Mouse (Mus musculus): ENCODE measurements around the gene Hspb2. TPM values are rescaled to one million over a fixed set of nuclear protein-coding genes. Genes with fewer than 3 reads are reported as not detected.

Gene Hspb2
- total RNA-seq, 2 experiments from 2014 or later = 119 to 133 TPM

DNA sequence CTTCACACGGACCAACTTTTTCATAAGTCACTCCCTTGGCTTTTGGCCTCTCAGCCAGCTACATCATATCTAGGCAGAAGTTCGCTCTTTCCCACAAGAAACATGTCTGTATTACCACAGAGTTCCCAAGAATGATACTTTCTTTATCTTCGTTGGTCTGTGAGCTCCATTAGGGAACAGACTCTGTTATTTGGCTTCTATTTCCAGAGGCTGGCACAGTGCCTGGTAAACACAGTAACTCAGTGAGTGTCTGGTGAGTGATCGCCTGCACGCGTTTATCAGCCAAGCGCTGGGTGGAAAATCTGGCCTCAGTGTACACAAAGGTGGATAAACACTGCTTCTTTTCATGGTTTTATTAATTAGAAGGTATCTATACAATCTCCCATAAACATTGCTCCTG, 28.7 kb downstream of the Hspb2 start:
- intact Hi-C loops (cut with DNase I) = loop anchor here (1.0 kb wide), 1 partner anchor 30 kb away; no protein-coding TSS in a partner anchor
- peak; percentile 90 to 92 for DNase-seq

DNA sequence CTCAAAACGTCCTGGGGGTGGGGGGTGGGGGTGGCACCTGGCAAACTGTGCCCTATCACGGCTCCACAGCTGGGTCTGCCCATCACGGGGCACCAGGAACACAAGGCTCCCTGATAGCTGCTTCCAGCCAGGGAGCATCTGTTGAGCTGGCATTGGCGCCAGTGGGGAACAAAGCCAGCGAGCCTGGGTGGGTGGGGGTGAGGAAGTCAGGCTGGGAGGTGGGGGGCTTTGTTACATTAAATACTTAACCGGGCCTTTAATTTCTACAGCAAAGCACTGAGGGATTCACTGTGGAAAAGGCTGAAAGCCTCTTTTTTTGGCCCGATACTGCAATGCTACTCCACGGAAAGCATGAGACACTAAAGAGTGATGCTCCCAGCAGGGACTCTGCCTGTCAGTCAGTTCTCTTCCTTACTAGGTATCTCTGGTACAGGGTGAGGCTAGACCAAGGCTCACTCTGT, 29.7 kb downstream of the Hspb2 start:
- intact Hi-C loops (cut with DNase I) = no loop called here
- peak; percentile 39 to 55 for DNase-seq

DNA sequence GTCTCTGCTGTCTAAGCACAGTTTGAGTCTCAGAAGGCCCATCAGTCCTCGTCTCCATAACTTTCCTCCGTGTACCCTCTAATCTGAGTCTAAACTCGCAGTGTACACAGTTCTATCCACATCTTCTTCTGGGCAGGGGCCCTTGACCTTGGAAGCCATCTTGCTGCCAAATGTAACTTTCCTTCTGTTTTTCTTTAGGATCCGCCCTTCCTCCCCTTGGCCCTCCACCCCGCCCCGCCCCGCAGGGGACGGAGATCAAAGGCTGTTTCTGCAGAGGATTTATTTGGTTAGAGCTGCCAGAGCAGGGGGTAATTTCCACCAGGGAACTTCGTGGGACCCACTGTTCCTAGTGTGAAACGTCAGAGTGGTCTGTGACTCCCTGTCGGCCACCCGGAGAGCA, 31.1 kb downstream of the Hspb2 start:
- no peak for DNase-seq
- intact Hi-C loops (cut with DNase I) = no loop called here

DNA sequence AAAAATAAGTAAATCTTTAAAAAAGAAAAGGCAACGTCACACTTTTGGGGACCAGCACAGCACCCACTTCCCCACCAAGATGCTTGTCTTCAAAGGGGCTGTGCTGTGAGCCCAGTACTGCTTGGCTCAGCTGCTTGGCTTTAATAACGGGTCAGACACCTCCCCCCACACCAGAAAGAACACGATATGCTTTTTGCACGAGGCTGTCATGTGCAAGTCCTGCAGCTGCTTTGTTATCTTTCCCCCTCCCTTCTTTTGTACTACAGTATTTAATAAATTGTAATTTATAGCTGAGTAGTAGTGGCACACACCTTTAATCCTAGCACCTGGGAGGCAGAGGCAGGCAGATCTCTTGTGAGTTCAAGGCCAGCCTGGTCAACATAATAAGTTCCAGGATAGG, 33.3 kb downstream of the Hspb2 start:
- intact Hi-C loops (cut with DNase I) = no loop called here
- no peak for DNase-seq

DNA sequence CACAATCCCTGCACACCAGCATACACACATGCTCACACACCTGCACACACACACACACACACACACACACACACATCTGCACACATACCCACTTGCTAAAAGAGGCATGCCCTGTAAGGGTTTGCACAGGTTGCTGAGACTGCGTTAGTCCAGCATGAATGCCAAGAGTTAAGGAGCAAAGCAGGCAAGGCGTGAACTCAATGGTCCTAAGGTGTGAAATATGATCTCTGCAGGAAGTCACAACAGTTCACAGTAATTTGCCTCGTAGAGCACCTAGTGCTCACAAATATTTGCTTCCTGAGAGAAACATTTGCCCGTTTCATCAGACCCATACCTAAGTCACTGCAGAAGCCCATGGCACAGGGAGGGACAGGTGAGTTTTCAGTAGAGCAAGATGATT, 38.0 kb downstream of the Hspb2 start:
- intact Hi-C loops (cut with DNase I) = no loop called here
- no peak for DNase-seq

DNA sequence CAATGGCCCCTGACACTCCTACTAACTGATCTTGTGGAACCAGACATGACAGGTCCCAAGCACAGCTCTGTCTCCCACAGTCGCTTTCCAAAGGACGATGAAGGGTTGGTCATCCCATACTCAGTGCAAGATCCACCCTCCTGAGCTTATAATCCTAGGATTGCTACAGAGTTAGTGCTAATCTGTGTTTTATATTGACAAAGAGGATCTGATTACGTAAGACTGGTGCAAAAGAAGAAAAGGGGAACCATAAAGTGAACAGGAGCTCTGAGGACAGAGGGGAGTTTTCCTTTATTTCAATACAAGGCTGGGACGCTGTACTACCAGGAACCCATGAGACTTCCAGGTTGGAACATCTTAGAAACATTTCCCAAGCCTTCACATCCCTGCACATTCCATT, 40.8 kb downstream of the Hspb2 start:
- no peak for DNase-seq
- intact Hi-C loops (cut with DNase I) = no loop called here

DNA sequence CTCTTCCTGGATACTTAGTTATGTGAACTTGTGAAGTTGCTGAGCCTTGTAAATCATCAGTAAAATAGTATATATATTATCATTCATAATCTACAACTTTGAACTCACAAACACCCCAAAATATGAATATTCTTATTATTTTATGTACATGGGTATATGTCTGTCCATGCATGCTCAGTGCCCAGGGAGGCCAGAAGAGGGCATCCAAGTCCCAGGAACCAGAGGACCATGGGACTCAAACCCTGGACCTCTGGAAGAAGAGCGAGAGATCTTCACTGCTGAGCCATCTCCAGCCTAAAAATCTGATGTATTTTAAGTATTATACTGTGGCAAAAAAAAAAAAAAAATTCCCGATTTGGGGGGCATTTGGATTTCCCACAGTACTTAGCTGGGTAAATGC, 43.0 kb downstream of the Hspb2 start:
- peak in 1 of 2 experiments; percentile 45 for DNase-seq
- intact Hi-C loops (cut with DNase I) = loop anchor here (1.0 kb wide), 1 partner anchor 26 kb away; no protein-coding TSS in a partner anchor

DNA sequence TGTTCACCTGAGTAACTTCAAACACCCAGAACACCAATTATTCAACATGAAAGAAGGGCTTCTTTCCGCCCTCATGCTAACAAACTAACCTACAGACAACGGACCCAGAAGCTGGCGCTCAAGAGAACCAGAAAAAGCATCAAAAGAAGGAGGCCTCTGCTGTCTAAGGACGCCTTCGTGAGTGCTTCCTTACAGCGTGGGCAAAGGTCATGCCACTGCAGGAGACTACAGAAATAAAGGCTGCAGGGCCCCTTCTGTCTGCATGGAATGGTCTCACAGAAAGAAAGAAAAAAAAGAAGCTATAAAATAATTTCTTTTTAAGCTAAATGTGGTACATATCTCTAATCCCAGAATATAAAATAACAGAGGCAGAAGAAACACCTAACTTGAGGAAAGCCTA, 47.2 kb downstream of the Hspb2 start:
- DNase-seq = no peak
- intact Hi-C loops (cut with DNase I) = no loop called here

Other genes with a start within 250 kb of the Hspb2 start
- gene Pts, start 223.6 kb downstream of the Hspb2 start, total RNA-seq (2021) = 10 to 100 TPM; 31.7 to 36.8 TPM
- gene Il18, start 197.5 kb downstream of the Hspb2 start, total RNA-seq (2021) = 1 to 10 TPM; 1.3 to 2.5 TPM
- gene Bco2, start 197.2 kb downstream of the Hspb2 start, total RNA-seq (2021) = under 1 TPM; 0.19 to 0.20 TPM
- gene Tex12, start 191.0 kb downstream of the Hspb2 start, total RNA-seq (2021) = not detected
- gene Sdhd, start 148.5 kb downstream of the Hspb2 start, total RNA-seq (2021) = 100 to 1,000 TPM; 780 to 786 TPM
- 100 to 1,000 TPM; 215 to 218 TPM for gene Timm8b, start 148.4 kb downstream of the Hspb2 start, total RNA-seq (2021)
- gene Pih1d2, start 135.0 kb downstream of the Hspb2 start, total RNA-seq (2021) = under 1 TPM; 0.26 to 0.92 TPM
- gene Nkapd1, start 134.9 kb downstream of the Hspb2 start, total RNA-seq (2021) = 10 to 100 TPM; 22.6 to 23.3 TPM
- gene Dlat, start 92.6 kb downstream of the Hspb2 start, total RNA-seq (2021) = 100 to 1,000 TPM; 336 to 364 TPM
- 1 to 10 TPM; 7.4 to 7.7 TPM for gene Dixdc1, start 12.8 kb downstream of the Hspb2 start, total RNA-seq (2021)
- gene 2310030G06Rik, start 5.8 kb downstream of the Hspb2 start, total RNA-seq (2021) = 1 to 10 TPM; 3.6 to 5.6 TPM
- gene Cryab, start 1.0 kb downstream of the Hspb2 start, total RNA-seq (2021) = 1,000 to 10,000 TPM; 1,315 to 1,426 TPM
- gene Fdxacb1, start 15.9 kb upstream of the Hspb2 start, total RNA-seq (2021) = 1 to 10 TPM; 6.6 to 6.9 TPM
- 10 to 100 TPM; 10.5 to 16.1 TPM for gene Alg9, start 22.7 kb upstream of the Hspb2 start, total RNA-seq (2021)
- gene 1110032A03Rik, start 23.2 kb upstream of the Hspb2 start, total RNA-seq (2021) = 10 to 100 TPM; 12.5 to 13.9 TPM
- 10 to 100 TPM; 14.7 to 16.4 TPM for gene Ppp2r1b, start 92.9 kb upstream of the Hspb2 start, total RNA-seq (2021)